Mouse (Mus musculus) ES-E14 (cell line): ENCODE measurements at regions not wholly inside any gene's neighbourhood (a gene's known extent, or its start where the extent isn't known, plus 50 kb on each side); places are given as distances from the start of the nearest gene placed in this dataset.

Source experiments
- HCFC1 ChIP-seq: IDR thresholded peaks from 2 replicates; pipeline ENCODE4 v1.6.1; 2012; ENCODE audit warnings: low read length, inconsistent platforms, borderline replicate concordance; ENCODE audit not compliant: insufficient read depth
- ZNF384 ChIP-seq: IDR thresholded peaks from 2 replicates; pipeline ENCODE4 v1.6.1; 2012; ENCODE audit warnings: low read depth, low read length, inconsistent platforms

- TF ChIP-seq HCFC1 (no peak), ZNF384 (no peak)
Observed at GRCm38 (mm10) chr3:39277310-39277709, 390.6 kb downstream of the Fat4 start.
